Mouse (Mus musculus) ES-E14 (cell line): ENCODE results near the gene Prkcz.

Source experiments
- CHD2 ChIP-seq: IDR thresholded peaks from 2 replicates; pipeline ENCODE4 v1.6.1; 2014; ENCODE audit warnings: mild to moderate bottlenecking, low read depth, low read length, inconsistent platforms
- HCFC1 ChIP-seq: IDR thresholded peaks from 2 replicates; pipeline ENCODE4 v1.6.1; 2012; ENCODE audit warnings: low read length, inconsistent platforms, borderline replicate concordance; ENCODE audit not compliant: insufficient read depth
- ZC3H11A ChIP-seq: IDR thresholded peaks from 2 replicates; pipeline ENCODE4 v1.6.1; 2012; ENCODE audit warnings: low read depth, mild to moderate bottlenecking, inconsistent platforms, low read length, borderline replicate concordance

GRCm38 (mm10) chr4:155287713-155288112 lies 73.4 kb downstream of the Prkcz start:
- TF ChIP-seq CHD2 (no peak), HCFC1 (no peak), ZC3H11A (no peak)
